Mouse (Mus musculus) mouse embryonic stem cell (cell line): ENCODE measurements around the gene Gm10230.
"Not testable (repeated sequence)": the region's sequence is repeated elsewhere in the genome, so short reads cannot be mapped to it uniquely, and the experiment has no call there.

ENCODE experiments used
- in situ Hi-C, 2 experiments: fragments of 300-500 bp; cut with MboI; formaldehyde crosslinking; loops; 1 replicate in 1 of 2; 3 replicates in 1 of 2; pipeline ENCODE4 v1.14.3; 2019 to 2020; ENCODE audit warnings: low sequenced_read_pairs in 2 of 2, low pct_unique_long_range_greater_than_20kb in 1 of 2, mixed read lengths in 1 of 2; ENCODE audit not compliant: unreplicated experiment in 1 of 2

Gm10230 gene

DNA sequence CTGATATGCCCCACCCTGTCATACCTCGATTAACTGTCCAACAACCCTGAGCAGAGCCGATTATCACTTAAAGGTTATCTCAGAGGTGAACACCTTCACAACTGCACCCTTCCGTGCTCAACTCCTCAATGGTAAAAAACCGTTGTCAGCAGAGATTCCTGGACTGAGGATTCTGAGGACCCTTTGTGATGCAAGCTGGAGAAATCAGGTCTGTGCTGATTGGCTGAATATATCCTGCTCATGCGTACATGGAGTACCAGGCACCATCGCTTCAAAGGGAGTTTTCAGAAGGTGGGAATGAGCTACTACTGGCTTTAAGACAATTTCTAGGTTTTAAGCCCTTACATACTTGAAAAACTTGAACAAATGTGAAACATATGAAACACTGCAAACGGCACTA is at the start of gene Gm10230:
Gm10230 (minus strand) TSS at position 101 of the 400 bp plus-strand sequence.
- in situ Hi-C loops, result not testable (repeated sequence)
